Mouse (Mus musculus) myocyte (in vitro differentiated cells): ENCODE measurements at regions not wholly inside any gene's neighbourhood (a gene's known extent, or its start where the extent isn't known, plus 50 kb on each side); places are given as distances from the start of the nearest gene placed in this dataset.

ENCODE experiments used
- H3K27me3 ChIP-seq: one replicate; pipeline ENCODE4 v1.6.1; 2011; ENCODE audit not compliant: control insufficient read depth, insufficient read depth, insufficient read length
- H3K36me3 ChIP-seq: one replicate; pipeline ENCODE4 v1.6.1; 2011; ENCODE audit not compliant: control insufficient read depth, insufficient read depth
- H3K4me2 ChIP-seq: one replicate; pipeline ENCODE4 v1.6.1; 2011; ENCODE audit warnings: low read depth, control low read depth
- H3K4me3 ChIP-seq: one replicate; pipeline ENCODE4 v1.5.1; 2011; ENCODE audit warnings: mild to moderate bottlenecking, control low read depth, moderate library complexity
- H3K79me2 ChIP-seq: one replicate; pipeline ENCODE4 v1.6.1; 2011; ENCODE audit not compliant: control insufficient read depth, insufficient read depth
- H3ac ChIP-seq: one replicate; pipeline ENCODE4 v1.6.1; 2011; ENCODE audit not compliant: control insufficient read depth, insufficient read length
- CEBPB ChIP-seq: IDR thresholded peaks from 2 replicates; pipeline ENCODE4 v1.6.1; 2011; ENCODE audit warnings: mild to moderate bottlenecking, moderate library complexity; ENCODE audit not compliant: poor library complexity, insufficient read depth, severe bottlenecking
- E2F4 ChIP-seq: IDR thresholded peaks from one replicate; pipeline ENCODE4 v1.6.1; 2011; ENCODE audit warnings: mild to moderate bottlenecking, control low read depth, moderate library complexity; ENCODE audit not compliant: insufficient read depth
- MAX ChIP-seq: IDR thresholded peaks from one replicate; pipeline ENCODE4 v1.6.1; 2011; ENCODE audit warnings: low read depth, mild to moderate bottlenecking, control low read depth
- MYOD1 ChIP-seq, 3 experiments: IDR thresholded peaks; one replicate each; pipeline ENCODE4 v1.6.1; 2011; ENCODE audit warnings: control low read depth in 2 of 3, low read depth in 2 of 3, mild to moderate bottlenecking in 2 of 3, moderate library complexity in 1 of 3; ENCODE audit not compliant: insufficient read length in 2 of 3, control insufficient read depth in 1 of 3
- MYOG ChIP-seq, 3 experiments: IDR thresholded peaks; one replicate each; pipeline ENCODE4 v1.6.1; 2011; ENCODE audit warnings: control low read depth in 2 of 3, low read depth in 2 of 3, mild to moderate bottlenecking in 2 of 3; ENCODE audit not compliant: insufficient read length in 2 of 3, control insufficient read depth in 1 of 3, insufficient read depth in 1 of 3
- POLR2A ChIP-seq: IDR thresholded peaks from one replicate; pipeline ENCODE4 v1.6.1; 2011; ENCODE audit warnings: low read depth, mild to moderate bottlenecking, control low read depth, moderate library complexity; ENCODE audit not compliant: insufficient read length
- POLR2AphosphoS2 ChIP-seq: IDR thresholded peaks from one replicate; pipeline ENCODE4 v1.6.1; 2011; ENCODE audit warnings: low read depth, control low read depth; ENCODE audit not compliant: insufficient read length
- REST ChIP-seq: IDR thresholded peaks from one replicate; pipeline ENCODE4 v1.6.1; 2011; ENCODE audit warnings: mild to moderate bottlenecking, control low read depth, moderate library complexity; ENCODE audit not compliant: insufficient read depth, insufficient read length
- SRF ChIP-seq: IDR thresholded peaks from one replicate; pipeline ENCODE4 v1.6.1; 2011; ENCODE audit warnings: low read depth; ENCODE audit not compliant: control insufficient read depth, insufficient read length
- TCF12 ChIP-seq: IDR thresholded peaks from one replicate; pipeline ENCODE4 v1.6.1; 2011; ENCODE audit warnings: mild to moderate bottlenecking, control low read depth; ENCODE audit not compliant: poor library complexity, insufficient read depth, severe bottlenecking
- TCF3 ChIP-seq: IDR thresholded peaks from one replicate; pipeline ENCODE4 v1.6.1; 2011; ENCODE audit warnings: low read depth, control low read depth; ENCODE audit not compliant: insufficient read length
- USF1 ChIP-seq: IDR thresholded peaks from one replicate; pipeline ENCODE4 v1.6.1; 2011; ENCODE audit warnings: low read depth, mild to moderate bottlenecking, control low read depth, moderate library complexity

GRCm38 (mm10) chr13:44103340-44103739 lies 318.8 kb downstream of the Cd83 start:
- no peak overlapping the region for H3ac ChIP-seq
- no peaks in the 10 kb centered on the region for H3K36me3 ChIP-seq
- no peaks in the 10 kb centered on the region for H3K79me2 ChIP-seq
- TF ChIP-seq TCF12 (no peak), POLR2AphosphoS2 (no peak), MYOG (IDR thresholded peaks at IDR 0.05; ENCODE audit: control insufficient read depth in 1 of 3, insufficient read depth in 1 of 3, insufficient read length in 2 of 3, low read depth in 2 of 3) (no peak), POLR2A (no peak), REST (no peak), USF1 (no peak), E2F4 (no peak), MAX (no peak), MYOD1 (IDR thresholded peaks at IDR 0.05; ENCODE audit: control insufficient read depth in 1 of 3, insufficient read length in 2 of 3, low read depth in 2 of 3) (no peak), CEBPB (no peak), TCF3 (no peak), SRF (no peak)
- H3K4me3 ChIP-seq, result no peak overlapping the region
- H3K4me2 ChIP-seq, result no peak overlapping the region
- H3K27me3 ChIP-seq, result no peaks in the 10 kb centered on the region

DNA sequence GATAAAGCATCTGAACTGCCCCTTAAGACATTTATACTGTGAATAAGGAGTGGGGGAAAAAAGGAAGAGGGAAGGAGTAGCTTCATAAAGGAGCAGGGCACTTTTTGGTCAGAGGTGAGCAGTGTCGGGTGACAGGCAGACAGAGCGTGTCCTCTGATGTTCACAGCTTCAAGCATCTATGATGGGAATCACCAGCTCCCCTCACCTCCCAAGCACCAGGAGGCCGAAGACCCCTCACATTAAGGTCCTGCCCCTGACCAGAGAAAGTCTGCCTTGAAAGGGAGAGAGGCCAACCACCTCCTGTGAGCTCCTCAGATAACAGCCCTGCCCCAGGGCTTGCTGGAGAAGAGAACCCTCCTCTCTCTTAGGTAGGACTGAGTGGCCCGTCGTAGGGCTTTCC lies 320.6 kb downstream of the Cd83 start:
- H3K4me2 ChIP-seq, result no peak overlapping the region
- H3K79me2 ChIP-seq, result no peaks in the 10 kb centered on the region
- no peaks in the 10 kb centered on the region for H3K36me3 ChIP-seq
- H3ac ChIP-seq, result no peak overlapping the region
- TF ChIP-seq MAX (no peak), TCF12 (no peak), SRF (no peak), USF1 (no peak), POLR2AphosphoS2 (no peak), MYOD1 (IDR thresholded peaks at IDR 0.05; ENCODE audit: control insufficient read depth in 1 of 3, insufficient read length in 2 of 3, low read depth in 2 of 3) (no peak), CEBPB (no peak), E2F4 (no peak), REST (no peak)
- no peaks in the 10 kb centered on the region for H3K27me3 ChIP-seq
- no peak overlapping the region for H3K4me3 ChIP-seq

- TF ChIP-seq REST (no peak), TCF3 (no peak), POLR2A (no peak), SRF (no peak), CEBPB (no peak), TCF12 (no peak), MYOG (IDR thresholded peaks at IDR 0.05; ENCODE audit: control insufficient read depth in 1 of 3, insufficient read depth in 1 of 3, insufficient read length in 2 of 3, low read depth in 2 of 3) (no peak), E2F4 (no peak), USF1 (no peak), MAX (no peak), MYOD1 (IDR thresholded peaks at IDR 0.05; ENCODE audit: control insufficient read depth in 1 of 3, insufficient read length in 2 of 3, low read depth in 2 of 3) (no peak), POLR2AphosphoS2 (no peak)
- Histone ChIP-seq H3K4me3 (no peak overlapping the region), H3ac (no peak overlapping the region), H3K27me3 (no peaks in the 10 kb centered on the region), H3K79me2 (no peaks in the 10 kb centered on the region), H3K4me2 (no peak overlapping the region), H3K36me3 (no peaks in the 10 kb centered on the region)
Observed at GRCm38 (mm10) chr13:44108695-44109094, 324.1 kb downstream of the Cd83 start.

DNA sequence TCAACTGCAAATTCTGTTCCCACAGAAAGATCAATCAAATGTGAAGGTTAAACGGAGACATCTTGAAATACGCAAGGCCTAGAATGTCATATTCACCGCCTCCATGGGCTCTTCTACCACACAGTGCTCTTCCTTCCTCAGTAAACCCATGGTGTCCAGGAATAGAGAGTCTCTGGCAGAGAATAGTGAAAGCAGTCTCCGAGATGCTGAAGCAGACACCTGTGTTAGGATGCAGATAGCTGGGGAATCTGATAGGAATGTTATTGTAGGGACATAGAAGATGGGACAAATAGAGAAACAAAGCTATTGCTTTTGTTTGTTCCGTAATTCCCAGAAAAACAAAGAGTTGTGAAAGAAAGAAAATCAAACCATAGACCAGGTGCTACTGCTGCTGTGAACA lies 328.5 kb downstream of the Cd83 start:
- Histone ChIP-seq H3K79me2 (no peaks in the 10 kb centered on the region), H3K36me3 (no peaks in the 10 kb centered on the region), H3K4me2 (no peak overlapping the region), H3K4me3 (no peak overlapping the region), H3ac (no peak overlapping the region), H3K27me3 (no peaks in the 10 kb centered on the region)
- TF ChIP-seq MYOD1 (IDR thresholded peaks at IDR 0.05; ENCODE audit: control insufficient read depth in 1 of 3, insufficient read length in 2 of 3, low read depth in 2 of 3) (no peak), SRF (no peak), REST (no peak), USF1 (no peak), TCF12 (no peak), MYOG (IDR thresholded peaks at IDR 0.05; ENCODE audit: control insufficient read depth in 1 of 3, insufficient read depth in 1 of 3, insufficient read length in 2 of 3, low read depth in 2 of 3) (no peak), E2F4 (no peak), TCF3 (no peak), CEBPB (no peak), POLR2A (no peak), MAX (no peak), POLR2AphosphoS2 (no peak)
